Mouse (Mus musculus) mesoderm, embryonic 11.5 days (tissue): ENCODE results near the gene Usp16.
A peak's percentile ranks its signal among the peaks of the same experiment; 100 is the strongest.

Source experiments
- DNase-seq: peaks from one replicate; pipeline ENCODE4 v3.0.0-alpha.2; 2012; ENCODE audit warnings: low read depth, low spot score

Usp16 gene

DNA sequence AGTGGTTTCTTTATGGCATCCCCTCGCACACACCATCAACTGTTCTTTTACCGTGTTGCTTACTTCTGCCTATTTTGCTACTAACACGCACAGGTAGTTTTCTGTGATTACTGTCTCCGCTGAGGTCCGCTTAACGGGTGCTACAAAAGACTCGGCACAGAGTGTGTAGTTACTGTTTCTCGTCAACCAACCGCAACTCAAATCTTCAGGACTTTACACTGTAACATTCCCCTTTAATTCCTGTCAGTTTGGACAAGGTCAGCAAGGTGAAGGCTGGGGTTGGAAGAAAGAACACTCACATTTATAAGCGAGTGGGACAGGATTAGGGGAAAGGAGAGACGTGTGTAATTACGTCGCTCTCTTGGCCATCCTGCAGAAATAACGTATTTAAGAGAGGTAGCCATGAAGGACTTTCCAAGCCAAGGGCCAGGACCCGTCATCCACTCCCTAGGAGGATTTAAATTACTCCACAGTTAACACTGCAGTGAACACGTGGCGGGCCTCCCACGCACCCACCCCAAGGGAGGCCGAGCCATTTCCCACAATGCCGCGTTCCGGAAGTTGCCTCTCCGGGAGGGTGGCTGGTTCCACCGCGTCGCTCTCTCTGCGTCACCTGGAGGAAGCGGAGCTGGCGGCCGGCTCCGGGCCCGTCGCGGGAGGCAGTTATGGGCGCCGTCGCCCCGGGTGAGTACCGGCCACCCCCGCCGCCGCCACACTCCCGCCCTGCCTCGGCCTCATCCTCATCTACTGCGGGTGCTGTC lies at the start of gene Usp16:
Gene Usp16 (plus strand): TSS at position 285 of the 761 bp plus-strand sequence.
- peak; percentile 87 for DNase-seq

DNA sequence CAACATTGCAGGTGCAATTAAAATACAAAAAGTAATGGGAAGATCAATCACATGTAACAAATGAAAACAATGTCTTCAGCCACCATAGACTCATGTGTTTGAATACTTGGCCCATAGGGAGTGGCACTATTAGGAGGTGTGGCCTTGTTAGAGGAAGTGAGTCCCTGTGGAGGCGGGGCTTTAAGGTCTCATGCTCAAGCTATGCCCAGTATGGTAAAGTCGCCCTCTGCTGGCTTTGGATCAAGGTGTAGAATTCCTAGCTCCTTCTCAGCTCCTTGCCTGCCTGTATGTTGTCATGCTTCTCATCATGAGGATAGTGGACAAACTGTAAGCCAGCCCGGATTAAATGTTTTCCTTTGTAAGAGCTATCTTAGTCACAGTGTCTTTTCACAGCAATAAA lies 49.5 kb upstream of the Usp16 start:
- DNase-seq, result no peak

DNA sequence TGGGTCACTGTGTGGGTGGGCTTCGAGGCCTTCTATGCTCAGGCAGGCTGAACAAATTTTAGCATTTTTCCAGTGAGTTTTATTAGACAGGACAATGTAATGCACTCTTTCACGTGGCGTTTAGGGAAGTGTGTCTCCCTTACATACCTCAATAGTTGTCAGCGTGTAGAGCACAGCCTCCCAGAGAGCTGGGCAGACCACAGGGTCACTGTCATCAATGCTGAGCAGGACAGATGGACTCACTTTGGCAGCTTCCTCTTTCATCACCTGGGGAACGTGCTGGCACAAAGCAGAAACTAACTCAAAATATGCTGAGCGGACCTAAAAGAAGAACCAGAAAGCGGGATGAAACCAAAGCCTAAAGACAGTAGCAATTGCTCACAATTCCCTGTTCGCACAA lies 33.8 kb upstream of the Usp16 start:
- no peak for DNase-seq

DNA sequence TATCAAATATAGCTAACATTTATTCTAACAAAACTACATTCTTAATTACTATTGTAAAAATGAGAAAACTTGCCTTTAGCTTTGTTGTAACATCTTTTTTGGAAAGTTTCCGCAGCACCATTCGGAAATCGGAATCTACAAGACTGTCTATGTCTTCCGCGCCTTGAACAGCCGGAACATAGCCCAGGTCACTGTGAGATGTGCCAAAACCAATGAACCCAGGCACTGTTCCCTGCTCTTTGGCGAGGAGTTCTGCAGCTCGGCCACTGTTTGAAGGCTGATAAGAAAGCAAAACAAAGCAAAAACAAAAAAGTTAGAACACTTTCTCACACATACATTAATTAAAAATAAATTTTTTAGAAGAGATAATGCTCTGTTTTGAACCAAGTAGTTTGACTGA lies 27.0 kb upstream of the Usp16 start:
- no peak for DNase-seq

DNA sequence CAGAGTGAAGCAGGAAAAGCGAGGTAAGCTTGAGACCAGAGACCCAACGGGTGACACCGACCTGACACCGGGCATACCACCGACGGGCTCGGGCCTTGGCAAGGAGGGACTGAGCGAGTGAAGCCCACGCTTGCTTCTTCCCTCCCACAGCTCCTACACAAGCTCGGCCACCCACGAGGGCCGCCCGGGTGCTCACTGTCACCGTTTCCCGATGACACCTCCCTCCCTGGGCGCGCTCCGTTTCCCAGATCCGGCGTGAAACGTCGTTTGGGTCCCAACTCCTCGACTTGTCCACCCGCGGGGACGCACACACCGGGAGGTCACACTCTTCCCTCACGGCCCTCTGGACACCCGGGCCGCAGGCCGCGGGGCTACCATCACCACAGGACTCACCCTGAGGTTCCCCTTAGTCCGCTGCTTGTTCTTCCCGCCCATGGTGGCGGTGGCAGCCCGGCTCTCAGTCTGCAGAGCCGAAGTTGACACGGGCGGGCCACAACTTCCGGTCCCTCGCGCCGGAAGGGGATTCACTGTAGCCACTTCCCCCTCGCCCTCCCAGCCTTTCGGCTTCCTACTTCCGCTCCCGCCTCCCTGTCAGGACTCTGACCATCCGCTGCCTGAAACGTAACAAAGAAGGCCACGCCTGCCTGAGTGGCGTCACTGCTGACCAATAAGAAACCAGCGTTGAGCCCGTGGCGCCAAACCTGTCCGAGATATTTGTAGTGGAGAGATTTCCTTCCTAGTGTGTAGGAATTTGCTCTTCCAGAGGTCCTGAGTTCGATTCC lies 22.3 kb upstream of the Usp16 start, which contains the start of gene Ltn1:
Gene Ltn1 (minus strand): TSS at position 580 of the 782 bp plus-strand sequence.
- peak; percentile 100 for DNase-seq

DNA sequence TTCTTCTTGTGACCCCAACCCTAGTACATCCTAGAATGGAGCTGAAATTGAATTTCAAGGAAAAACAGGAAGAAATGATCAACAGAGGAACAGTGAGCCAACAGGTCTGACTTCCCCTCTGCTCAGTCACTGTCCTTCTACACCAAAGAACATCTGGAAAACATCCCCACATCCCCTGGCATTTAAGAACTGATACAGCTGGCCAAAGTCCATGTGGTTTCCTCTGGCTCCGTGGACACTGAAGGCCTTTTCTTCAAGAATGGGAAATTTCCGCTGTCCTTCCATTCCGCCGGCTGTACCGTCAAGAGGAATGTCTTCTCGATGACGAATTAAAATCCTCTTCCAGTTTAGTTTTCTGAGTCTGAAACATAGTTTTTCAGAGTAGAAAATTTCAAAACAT lies 20.2 kb upstream of the Usp16 start:
- no peak for DNase-seq

DNA sequence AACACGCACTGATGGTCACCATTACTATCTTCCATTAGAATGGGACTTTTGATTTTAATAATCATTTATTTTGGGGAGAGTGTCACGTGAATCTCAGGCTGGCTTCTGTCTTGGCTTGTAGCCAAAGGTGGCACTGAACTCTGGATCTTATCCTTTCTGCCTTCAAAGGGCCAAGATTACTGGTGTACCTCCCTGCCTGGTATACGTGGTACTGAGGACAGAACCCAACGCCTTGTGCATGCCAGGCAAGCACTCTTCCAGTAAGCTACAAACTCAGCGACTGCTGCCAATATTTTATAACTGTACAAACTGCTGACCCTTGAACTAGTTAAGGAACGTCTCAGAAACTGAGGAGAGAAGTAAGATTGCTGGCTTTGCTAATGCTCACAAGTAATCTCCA lies 19.6 kb upstream of the Usp16 start:
- DNase-seq, result no peak

DNA sequence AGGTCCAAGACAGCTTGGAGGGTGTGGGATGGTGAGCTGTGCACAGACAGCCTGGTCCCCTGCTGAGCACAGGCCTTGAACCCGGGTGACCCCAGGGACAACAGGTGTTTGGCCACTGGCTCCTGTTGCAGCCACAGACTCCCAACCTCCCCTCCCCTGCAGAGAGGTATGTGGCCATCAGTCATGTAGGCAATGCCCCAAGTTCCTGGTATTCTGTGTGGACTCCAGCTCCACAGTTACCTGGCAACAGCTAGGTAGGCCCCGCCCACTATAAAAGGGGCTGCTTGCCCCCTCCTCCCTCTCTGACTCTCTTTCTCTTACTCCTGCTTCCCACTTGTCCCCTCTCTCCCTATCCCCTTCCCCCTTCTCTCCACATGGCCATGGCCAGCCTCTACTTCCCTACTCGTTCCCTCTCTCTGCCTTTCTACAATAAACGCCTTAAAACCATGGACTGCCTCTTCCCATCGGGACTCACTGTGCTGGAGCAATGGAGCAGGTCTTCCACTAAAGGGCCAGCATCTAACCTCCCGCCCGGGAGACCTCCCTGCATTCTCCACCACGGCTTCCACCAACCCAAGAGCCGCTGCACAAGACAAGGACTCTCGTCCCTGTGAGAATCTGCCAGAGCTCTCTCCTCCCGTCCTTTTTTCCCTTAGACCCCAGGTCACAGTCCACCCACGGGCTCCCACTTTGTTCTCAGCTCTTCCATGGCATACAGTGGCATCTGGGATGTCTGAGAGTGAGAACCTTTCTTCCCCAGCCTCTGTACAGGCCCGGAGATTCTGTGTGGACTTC lies 18.9 kb upstream of the Usp16 start:
- DNase-seq, result no peak

DNA sequence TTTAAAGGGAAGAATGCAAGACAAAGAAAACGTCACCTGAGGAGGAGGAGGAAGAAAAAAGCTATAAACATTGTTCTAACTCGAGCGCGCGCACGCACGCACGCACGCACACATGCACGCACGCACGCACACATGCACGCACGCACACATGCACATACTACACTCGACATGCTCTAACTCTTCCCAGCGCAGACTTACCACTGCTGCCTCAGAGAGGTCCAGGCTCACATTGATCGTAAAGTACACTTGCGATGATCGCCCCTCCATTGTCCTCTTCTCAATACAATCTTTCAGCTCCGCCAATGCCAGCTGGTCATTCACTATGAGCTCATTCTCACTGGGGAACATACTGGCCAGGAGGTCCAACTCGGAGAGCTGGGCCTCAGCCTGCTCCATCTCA lies 17.4 kb upstream of the Usp16 start:
- DNase-seq, result no peak

DNA sequence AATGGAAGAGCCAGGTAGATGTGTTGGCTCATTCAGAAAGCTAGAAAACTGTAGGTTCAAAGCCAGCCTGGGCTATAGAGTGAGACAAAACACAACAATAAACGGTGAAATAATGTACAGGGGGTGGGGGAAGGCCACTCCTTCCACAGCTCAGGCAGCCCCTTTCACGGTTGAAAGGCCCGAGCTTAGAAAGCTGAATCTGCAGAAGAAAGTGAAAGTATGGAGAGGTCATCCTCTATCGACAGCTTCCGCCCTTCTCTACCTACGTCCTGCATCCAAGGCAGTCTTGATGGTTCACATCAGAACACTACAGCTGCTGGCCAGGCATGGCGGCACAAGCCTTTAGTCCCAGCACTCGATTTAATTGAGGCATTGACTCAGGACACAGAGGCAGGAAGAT lies 15.8 kb upstream of the Usp16 start:
- no peak for DNase-seq

DNA sequence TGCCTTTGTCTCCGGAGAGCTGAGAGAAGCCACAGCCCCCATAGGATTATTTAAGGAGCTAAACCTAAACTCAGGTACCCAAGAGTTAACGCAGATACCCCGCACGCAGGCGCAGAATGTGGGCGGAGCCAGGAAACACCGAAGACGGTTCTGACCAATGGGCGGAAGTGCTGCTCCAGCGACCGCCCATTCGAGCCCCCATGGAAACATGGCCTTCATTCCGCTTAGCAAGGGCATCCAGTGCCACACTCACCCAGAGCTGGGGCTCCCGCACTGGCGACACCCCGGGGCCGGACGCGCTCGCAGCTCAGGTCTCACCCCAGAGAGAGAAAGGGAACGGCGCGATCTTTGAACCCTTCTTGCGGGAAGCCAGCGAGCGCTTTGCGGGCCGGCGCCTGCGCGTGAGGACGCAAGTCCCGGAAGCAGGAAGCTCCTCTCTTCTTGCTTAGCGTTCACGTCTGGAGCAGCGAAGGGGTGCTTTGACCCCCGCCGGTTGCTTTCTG lies 14.3 kb upstream of the Usp16 start, which contains the start of gene Rwdd2b:
Gene Rwdd2b (minus strand): TSS at position 390 of the 503 bp plus-strand sequence.
- peak; percentile 92 for DNase-seq

DNA sequence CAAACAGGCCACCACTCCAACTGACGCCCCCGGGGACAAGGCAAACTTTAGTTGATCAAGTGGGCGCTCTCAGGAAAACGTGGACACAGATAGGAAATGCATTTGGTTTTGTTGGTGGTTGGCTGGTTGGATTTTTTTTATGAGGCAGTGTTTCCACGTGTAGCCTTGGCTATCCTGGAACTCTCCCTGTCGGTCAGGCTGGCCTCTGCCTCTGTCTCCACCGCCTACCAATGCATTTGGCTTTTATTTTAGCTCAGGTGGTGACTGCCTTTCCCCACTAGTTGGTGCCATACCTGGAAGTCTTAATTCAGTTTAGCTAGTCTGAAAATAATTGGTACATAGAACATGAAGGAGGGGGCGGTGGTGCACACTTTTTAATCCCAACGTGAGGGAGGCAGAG lies 13.4 kb upstream of the Usp16 start:
- no peak for DNase-seq

DNA sequence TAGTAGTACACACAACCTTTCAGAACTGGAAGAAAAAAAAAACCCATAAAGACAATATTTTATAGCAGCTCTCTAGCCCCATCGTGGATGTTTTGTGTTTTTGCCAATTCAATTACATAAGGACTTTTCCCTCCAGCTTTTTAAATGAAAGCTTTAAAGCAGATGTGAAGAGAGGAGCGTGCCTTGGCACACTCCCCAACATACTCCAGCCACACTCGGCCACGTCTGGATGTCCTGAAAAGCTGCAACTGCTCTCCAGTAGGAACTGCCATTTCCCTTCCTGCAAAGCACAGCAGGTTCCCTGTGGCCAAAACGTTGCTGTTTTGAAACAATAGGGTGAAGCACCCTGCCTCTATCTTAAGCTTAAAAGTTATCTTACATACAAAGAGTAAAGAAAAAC lies 12.2 kb upstream of the Usp16 start:
- DNase-seq, result no peak

DNA sequence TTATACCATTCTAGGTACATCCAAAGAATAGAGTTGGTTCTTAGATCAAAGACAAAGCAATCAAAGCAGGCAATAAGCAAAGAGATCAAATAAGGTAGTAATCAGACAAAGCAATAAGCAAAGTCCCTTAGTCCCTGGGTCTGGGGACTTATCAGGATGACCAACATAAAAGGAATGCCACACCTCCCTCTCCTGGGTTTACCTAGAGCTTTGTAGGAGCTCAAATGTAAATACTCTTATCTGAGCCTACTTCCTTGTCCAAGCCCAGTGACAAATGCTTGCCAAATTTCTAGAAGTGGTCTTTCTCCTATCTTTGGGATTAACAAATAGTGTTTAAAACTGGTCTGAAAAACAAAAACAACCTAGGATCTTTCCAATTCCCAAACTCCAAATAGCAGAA lies 11.3 kb upstream of the Usp16 start:
- DNase-seq, result no peak

DNA sequence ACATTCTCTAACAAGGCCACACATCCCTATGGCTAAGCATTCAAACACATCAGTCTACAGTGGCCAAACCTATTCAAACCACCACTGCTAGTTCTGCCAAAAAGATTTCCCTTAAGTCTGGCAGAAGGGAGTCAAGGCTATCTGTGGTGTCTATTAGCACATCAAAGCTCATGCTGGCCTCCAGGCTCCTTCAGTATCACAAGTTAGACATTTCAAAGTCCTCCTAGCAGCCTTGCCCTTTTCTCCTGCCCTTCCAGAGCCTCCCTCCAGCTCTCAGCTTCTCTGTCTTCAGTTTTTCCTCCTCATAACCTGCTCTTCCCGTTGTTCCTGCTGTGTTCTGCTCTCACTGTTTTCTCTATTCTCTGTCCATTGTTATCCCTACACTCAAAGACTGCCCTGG lies 10.4 kb upstream of the Usp16 start:
- DNase-seq, result no peak

DNA sequence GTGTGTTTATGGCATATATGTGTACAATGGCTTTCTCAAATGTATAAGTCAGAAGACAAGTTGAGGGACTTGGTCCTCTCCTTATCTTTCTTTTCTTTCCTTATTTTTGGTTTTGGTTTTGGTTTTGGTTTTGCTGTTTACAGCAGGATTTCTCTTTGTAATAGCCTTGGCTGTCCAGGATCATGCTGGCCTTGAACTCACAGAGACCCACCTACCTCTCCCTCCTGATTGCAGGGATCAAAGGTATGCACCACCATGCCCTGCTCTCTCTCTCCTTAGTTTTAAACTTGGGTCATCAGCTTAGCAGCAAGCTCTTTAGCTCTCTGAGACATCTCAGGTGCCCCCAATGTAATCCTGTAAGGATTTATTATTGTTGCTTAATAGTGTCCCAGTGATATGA lies 9.4 kb upstream of the Usp16 start:
- no peak for DNase-seq

DNA sequence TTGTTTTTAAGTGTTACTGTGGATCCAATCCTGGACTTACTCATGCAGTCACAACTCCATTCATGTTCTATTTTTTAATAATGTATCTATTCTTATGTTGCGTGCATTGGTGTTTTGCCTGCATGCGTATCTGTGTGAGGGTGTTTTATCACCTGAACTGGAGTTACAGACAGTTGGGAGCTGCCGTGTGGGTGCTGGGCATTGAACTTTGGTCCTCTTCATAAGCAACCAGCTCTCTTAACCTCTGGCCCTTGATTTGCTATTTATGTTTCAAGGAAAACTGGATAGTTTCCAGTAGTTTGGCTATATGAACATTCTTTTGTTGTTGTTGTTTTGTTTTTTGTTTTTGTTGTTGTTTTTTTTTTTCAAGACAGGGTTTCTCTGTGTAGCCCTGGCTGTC lies 9.0 kb upstream of the Usp16 start:
- DNase-seq, result no peak

DNA sequence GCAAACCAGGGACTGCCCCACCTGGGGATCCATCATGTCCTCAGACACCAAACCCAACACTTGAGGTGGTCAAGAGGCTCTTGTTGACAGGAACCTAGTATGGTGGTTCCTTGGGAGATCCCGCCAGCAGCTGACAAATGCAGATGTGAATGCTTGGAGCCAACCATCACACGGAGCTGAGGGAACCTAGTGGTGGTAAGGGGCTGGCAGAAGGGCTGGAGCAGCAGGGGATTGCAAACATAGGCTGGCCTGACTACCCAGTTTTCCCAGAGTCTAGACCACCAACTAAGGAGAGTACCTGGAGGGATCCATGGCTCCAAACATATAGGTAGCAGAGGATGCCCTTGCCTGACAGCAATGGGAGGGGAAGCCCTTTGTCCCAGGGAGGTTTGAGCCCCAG lies 1.3 kb upstream of the Usp16 start:
- DNase-seq, result no peak

DNA sequence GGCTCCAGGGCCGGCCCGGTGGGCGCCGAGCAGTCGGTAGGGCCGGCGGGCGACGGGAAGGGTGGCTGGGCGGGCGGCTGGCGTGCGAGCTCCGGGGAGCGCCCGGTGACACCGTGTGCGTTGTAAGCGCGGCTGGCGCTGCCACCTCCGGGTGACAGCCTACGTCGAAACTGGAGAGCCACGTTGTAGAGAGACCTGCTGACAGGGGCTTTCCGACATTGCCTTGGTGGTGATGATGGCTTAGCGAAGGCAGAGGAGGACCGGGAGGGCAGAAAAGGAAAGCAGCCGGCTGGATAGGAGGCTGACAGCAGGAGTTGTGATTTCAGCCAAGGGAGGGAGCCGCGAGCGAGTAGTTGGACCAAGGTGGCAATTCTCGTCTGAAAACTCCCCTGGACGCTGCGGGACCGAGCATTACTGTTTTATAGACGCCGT lies 693 bp downstream of the Usp16 start:
- DNase-seq, result peak; percentile 24

DNA sequence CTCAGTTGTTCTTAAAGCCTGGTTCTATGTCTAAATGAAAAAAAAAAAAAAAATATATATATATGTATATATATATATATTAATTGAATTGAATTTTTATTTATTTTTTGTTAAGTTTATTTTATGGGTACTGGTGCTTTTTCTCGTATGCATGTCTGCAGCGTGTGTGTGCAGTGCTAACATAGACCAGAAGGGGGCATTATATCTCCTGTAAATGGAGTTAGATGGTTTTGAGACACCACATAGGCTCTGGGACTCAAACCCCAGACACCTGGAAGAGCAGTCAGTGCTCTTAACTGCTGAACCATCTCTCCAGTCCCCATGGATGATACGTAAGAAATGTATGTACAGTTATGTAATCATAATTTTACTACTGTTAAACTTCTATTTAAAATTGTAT lies 4.2 kb downstream of the Usp16 start:
- no peak for DNase-seq

DNA sequence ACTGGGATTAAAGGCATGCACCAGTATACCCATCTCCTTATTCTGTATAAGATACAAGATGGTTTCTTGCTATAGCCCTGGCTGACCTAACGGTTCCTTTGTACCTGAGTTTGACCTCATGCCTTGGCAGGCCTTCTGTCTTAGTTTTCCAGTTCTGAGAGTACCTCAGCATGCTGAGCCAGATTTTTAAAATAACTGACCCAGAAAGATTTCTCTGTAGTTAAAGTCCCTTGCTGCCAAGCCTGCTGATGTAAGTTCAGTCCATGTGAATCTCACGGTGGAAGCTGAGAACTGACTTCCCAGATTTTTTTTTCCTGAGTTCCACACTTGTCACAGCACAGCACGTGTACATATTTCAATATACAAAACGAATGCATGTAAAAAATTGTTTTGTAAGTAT lies 16.1 kb downstream of the Usp16 start:
- DNase-seq, result no peak

DNA sequence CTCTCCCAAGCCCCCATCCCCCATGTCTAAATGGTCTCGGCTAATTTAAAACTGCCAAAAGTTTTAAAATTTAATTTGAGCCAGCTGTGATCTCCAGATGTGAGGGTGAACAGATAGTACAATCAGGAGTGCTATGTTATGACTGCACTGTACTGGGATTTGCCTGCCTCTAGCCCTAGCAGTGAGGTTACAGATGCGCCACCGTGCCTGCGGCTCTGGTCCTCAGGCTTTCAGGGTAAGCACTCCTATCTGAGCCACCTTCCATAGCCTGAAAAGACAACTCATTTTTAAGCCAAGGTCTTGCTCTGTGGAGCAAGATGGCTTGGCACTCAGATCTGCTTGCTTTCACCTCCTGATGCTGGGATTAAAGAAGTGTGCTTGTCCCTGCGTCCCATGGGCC lies 29.9 kb downstream of the Usp16 start:
- no peak for DNase-seq
